Mouse (Mus musculus): ENCODE measurements around the gene Mycl.

DNA sequence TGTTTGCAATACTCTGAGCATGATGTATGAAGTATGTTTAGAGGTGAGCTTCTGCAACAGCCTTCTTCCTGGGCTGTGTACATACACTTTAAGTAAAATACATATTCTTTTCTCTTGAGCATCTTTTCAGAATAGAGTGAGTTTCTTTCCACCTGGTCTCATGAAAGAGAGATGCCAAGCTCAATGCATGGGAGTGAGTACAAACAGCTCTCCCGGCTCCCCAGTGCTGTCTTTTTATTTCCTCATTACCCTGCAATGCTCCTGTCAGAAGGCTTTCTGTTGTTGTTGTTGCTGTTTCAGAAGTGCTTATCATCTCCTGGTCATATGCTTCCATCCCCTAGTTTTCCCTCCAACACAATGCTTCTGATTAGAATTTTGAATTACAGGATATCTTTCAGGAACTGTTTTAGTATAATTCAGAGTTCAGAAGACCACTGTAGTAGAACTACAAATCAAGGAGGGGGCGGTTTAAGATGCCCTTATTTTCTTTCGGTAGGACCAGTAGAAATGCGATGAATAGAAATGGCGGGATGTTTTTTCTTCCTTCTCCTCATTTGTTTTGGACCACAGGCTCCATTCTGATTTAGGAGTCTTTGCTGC, 18.0 kb downstream of the Mycl start:
- TF ChIP-seq CTCF (IDR thresholded peaks at IDR 0.05; ENCODE audit: low read depth) (no peak), EP300 (IDR thresholded peaks at IDR 0.05; ENCODE audit: low read depth) (no peak)

Measured in liver, embryonic 14.5 days (tissue).